Mouse (Mus musculus) T-helper 2 cell (primary cell): ENCODE results near the gene Hdgfl2.

Experiments used
- in situ Hi-C: fragments of 300-600 bp; cut with MboI, MseI; formaldehyde crosslinking; loops from one replicate; pipeline ENCODE4 v1.15.1; 2025; ENCODE audit warnings: high pct_unique_total_duplicates

The Hdgfl2 gene

DNA sequence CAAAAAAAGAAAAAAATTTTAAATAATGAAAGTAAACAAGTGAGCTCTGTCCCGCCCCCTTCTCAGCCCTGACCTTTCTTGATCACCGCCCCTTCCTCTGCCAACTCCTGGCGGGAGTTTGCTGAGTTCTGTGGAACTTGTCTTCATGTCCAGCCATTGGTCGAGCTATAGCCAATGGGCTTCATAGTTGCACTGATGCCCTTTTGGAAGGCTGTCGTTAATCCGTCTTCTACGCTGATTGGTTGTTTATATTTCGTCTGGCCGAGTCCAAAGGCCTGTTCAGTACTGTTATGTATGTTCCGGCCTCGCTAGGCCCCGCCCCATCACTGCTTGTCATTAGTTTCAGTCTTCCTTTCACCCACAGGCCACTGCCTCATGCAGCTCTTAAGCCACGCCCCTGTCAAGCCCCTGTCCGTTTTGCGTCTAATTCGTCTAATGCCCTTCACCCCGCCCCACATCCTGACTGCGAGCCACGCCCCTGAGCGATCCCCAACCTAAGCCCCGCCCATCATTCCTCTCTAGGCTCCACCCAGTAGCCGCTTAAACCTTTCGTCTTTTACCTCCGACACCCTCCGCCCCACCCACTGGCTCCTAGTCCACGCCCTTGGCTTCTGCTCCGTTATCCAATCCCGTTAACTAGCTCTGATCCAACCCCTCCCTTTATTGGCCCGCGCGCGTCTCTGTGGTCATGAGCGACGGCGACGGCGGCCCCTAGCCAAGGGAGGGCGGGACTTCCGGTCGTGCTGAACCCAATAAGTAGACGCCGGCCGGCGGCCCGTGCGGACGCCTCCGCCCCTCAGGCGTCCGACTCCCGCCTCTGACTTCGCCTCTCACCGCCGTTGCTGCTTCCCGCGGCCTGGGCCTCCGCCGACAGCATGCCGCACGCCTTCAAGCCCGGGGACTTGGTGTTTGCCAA lies at the start of gene Hdgfl2:
Gene Hdgfl2, plus strand, starts transcription at position 755 of the 916 bp plus-strand sequence.
- in situ Hi-C loops: loop anchor here (5.0 kb wide), 1 partner anchor 42 kb away; the partner anchor contains the start of gene Sh3gl1

DNA sequence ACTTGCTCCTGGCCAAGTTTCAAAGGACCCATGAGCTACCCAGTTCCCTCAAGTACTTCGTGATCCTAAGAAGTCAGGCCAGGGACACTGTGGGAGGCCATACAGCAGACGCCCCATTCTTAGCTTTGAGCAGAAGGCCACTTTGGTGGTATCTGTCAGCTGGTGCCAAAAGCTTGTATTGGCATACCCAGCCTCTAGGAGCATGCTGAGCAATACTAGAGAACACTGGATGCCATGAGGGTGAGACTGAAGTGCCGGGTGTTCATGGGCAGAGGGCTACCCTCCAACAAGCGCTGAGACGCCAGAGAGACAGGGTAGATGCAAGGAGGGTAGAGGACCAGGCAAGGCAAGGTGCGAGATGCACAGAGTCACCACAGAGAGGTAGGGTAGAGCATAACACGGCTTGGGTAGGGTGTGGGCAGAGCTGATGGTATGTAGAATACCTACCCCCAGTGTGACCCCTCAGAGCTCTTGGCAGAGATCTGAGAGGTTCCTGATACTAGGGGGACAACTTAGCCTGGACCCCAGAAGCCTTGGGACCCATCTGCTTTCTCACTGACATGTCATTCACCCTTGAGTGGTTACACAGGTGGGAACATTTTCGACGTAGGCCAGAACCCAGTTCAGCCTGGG lies 49.1 kb upstream of the Hdgfl2 start:
- in situ Hi-C loops: no loop called here

DNA sequence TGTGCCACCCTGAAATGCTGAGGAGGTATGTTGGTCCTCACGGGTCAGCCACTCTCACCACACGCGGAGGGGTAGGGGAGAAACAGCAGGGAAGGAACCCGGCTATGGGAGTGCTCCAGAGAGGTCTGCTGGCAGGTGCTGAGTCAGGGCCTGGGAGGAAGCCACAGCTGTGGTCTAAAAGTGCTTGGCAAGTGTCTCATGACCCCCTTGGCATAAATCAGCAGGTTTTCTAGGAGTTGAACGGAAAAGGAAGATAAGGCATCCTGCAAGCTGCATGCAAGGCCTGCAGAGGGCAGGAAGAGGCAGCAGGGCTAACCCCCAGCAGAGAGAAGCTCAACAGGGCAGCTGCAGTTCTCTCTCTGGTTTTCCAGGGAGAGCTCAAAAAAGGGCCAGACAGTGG lies 48.5 kb upstream of the Hdgfl2 start:
- in situ Hi-C loops: no loop called here

DNA sequence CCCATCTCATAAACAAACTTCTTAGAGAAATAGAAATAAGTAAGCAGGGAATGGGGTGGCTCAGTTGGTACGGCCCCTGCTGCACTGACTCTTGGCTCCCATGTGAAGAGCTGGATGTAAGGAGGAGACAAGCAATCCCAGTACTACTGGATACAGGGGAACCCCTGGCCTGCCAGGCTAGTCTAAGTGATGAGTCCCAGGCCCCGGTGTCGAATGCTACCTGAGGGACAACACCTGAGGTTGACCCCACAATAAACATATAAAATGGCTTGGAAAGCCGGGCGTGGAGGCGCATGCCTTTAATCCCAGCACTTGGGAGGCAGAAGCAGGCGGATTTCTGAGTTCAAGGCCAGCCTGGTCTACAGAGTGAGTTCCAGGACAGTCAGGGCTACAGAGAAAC lies 48.0 kb upstream of the Hdgfl2 start:
- in situ Hi-C loops: no loop called here

DNA sequence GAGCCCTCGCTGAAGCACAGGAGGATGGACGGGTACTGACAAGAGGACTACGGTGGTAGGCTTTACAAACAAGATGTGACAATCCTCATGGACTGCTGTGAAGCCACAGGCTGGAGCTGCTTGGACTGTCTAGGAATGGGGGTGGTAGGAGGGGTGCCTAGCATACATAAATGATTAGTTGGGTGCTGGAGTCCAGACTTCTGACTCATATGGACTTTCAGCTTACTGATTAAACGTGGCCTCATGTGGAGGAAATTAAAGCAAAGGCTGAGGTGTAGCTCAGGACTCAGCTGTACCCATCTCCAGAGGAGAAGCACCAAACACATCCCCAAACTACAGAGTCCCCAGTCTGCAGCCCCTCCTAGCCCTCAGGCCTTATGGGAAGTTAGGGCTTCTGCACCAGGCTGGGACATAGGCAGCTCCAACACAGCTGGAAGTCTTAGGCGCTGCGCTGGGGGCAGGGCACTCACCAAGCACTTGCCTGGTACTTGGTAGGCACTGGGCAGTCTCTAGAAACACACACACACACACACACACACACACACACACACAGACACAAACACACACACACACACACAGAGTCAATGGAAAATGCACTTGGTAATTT lies 47.2 kb upstream of the Hdgfl2 start:
- in situ Hi-C loops: no loop called here

DNA sequence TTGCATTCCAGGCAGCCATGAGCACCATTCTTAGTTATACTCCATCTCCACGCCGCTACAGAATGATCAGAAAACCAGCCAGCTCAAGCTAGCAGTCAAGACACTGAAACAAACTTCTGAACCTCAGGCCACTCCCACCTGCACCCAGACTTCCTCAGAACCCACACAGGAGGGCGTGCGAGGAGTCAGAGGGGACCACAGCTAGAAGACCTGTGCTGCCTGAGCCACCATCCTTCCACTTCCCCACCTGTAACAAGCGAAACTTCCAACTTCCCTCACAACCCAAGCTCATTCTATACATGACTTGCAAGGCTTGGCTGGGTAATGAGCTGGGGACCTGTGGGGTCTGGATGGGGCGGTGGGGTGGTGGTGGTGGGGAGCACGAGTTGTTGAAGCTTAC lies 46.6 kb upstream of the Hdgfl2 start:
- in situ Hi-C loops: no loop called here

DNA sequence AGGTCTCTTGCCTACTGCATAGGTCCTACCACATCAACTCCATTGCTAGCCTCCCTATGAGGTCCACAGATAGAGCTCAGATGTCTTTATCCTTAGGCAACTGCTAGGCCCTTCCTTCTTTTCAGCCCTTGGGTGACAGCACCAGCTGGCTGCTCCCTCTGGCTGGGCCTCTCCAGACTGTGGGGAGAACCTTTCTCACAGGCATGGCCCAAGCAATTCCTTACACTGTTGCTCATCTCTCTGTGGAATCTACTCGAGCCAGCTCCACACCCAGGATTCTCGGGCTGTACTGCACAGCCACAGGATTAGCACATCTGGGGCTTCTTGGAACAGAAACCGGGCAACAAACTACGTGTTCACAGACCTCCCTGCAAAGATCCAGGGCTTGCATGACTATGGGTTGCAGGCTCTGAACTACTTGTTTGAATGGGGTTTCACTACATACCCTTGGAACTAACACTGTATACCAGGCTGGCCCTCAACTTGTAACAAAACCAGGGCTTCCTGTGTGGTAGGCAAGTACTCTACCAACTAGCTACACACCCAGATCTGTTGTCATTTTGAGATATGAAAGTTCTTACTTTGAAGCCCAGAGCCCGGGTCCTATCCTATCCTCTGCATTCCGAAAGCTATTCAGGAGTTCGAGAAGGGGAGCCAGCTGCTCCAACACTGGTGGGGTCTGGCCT lies 45.3 kb upstream of the Hdgfl2 start:
- in situ Hi-C loops: no loop called here

DNA sequence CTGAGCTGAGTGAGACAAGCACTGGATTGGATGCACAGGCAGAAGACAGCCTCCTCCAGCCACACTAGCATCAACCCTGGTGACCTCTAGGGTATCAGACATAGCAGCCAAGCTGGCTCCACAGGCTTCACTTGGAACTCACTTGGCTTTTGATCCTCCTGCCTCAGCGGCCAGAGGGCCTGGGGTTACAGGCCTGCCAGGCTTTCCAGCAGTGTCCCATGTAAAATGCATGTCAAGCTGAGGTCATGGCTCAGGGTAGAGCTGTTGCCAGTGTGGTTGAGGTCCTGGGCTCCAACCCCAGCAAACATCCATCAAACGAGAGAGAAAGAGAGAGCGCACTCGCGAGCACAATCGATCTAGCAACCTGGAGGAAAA lies 44.7 kb upstream of the Hdgfl2 start:
- in situ Hi-C loops: loop anchor here (5.0 kb wide), 1 partner anchor 43 kb away; the partner anchor contains the start of genes Hdgfl2 and Ubxn6

DNA sequence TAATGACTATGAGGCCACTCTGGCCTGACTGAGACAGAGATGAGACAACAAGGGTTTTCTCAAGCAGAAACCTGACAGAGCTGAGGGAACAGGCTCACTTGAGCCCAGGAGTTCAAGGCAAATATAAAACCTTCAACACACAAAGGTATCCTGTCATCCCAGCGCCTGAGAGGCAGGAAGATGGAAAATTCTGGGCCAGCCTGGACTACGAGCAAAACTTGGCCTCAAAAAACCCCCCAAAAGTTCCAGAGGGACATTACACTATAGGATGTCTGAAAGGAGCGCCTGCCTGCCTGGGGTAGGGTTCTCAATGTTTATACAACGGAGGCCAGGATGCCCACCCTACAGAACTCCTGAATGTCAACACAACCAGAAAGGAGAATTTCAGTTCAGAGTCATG lies 44.2 kb upstream of the Hdgfl2 start:
- in situ Hi-C loops: loop anchor here (5.0 kb wide), 1 partner anchor 42 kb away; the partner anchor contains the start of genes Hdgfl2 and Ubxn6

DNA sequence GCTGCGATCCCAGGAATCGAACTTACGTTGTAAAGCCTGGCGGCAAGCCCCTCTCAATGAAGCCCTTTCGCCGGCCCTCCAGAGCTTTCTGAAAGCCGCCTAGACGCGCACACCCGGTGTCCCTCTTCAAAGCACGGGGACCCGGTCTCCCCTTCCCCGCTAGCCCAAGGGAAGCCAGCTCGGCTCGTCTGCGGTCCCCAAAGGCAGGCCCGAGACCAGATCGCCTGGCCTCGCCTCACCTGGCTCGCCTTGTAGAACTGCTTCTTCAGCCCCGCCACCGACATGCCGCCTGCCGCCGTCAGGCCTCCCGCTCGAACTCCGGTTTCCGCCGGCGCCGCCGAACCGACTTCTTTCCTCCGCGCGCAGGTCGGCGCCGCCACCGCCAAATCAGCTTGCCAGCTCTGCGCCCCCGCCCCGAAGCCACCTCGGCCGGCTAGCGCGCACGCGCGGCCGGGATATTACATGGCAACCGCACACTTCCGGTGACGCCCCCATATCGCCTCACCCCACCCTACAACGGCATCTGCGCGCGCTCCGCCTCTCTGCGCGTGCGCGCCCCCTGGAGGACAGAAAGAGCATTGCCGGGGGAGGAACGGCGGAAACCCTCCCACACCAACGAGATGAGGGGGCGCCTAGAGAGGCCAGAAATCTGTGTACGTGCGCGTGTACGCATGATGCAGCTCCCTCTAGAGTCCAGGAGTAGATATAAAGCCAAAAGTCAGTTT lies 43.1 kb upstream of the Hdgfl2 start, which contains the start of gene Sh3gl1:
Gene Sh3gl1, minus strand, starts transcription at position 460 of the 725 bp plus-strand sequence.
- in situ Hi-C loops: loop anchor here (5.0 kb wide), 1 partner anchor 41 kb away; the partner anchor contains the start of genes Hdgfl2 and Ubxn6

DNA sequence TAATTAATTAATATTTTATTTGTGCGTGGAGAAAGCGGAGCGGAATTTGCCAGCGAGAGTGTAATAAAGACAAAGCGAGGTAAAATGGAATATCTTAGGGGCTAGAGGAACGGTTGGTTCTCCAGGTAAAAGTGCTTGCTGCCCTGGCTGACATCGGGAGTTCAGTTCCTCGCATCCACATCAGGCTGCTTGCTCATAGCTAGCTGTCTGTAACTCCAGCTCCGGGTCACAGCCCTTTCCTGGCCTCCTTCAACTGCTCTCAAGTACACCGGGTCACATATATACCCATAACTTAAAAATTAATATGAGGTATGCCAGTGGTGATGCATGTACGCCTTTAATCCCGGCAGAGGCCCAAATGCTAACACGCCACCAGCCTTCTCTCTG lies 42.5 kb upstream of the Hdgfl2 start:
- in situ Hi-C loops: loop anchor here (5.0 kb wide), 1 partner anchor 40 kb away; the partner anchor contains the start of genes Hdgfl2 and Ubxn6

DNA sequence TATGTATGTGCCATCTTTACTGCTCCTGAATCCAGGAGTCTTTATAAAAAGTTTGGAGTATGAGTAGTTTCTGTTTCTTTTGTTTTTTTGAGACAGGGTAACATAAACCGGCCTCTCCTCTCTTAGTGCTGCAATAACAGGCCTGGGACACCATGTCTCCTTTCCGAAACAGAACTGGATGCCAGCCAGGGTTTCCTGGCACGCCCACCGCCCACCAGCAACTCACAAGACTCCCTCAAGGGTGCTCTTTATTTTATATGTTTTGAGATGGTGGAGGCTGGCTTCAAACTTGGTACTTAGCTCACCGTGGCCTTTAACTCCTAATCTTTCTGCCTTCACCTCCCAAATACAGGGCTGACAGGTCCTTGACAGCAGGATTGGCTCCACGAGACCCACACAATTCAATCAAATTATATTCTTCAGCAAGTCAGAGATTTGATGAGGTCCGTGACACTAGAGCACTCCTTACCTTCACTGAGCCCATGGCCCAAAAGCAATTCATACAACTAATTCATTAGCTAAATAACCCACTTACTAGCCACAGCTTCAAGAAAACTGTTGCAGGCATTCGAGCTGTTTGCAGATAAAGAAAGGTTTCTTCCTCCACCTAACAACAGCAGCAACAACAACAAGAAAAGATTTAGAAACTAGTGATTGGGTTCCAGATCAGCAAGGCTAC lies 40.7 kb upstream of the Hdgfl2 start:
- in situ Hi-C loops: loop anchor here (5.0 kb wide), 1 partner anchor 39 kb away; the partner anchor contains the start of genes Hdgfl2 and Ubxn6

DNA sequence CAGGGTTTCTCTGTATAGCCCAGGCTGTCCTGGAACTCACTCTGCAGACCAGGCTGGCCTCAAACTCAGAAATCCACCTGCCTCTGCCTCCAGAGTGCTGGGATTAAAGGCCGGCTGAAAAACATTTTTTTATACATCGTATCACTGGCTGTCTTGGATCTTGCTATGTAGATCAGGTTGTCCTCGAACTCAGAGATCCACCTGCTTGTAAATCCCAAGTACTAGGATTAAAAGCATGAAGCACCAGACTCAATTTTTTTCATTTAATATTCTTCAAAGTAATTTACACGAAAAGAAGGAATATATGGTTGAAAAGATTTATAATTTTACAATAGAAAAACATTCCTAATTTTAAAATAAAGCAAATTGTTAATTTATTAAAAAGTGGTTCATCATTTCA lies 40.1 kb upstream of the Hdgfl2 start:
- in situ Hi-C loops: loop anchor here (5.0 kb wide), 1 partner anchor 38 kb away; the partner anchor contains the start of genes Hdgfl2 and Ubxn6

DNA sequence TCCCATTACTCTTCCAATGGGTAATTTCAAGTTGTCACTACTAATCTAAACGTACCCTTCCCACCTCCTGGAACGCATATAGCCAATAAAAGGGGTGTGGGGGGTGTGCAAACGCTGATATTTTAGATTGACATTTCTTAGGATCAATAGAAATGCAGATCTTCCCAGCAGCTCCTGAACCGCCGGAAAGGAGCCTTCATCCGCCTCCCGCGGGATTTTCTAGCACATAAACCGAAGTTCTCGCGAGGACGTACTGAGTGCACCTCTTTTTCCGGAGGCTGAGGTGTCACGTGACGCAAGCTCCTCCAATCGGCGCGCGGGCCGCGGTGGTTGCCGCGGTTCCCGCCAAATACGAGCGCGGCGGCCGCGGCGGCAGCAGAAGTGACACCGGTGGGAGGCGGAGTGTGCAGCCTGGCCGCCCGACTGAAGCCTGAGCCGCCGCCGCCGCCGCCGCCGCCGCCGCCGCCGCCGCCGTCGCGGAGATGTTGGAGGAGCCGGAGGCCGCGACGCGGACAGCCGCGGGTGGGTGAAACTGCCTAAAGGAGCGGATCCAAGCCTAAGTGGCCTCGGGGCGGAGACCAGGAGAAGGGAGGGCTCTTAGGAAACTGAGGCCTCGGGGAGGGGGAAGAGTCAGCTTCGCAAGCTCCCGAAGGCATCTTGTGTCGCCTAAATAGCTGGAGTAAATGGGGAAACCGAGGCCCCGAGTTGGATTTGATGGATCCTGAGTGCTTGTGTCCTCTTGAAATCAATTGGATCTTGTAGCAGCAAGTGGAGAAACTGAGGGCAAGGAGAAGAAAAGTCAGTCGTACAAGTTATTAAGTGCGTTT lies 39.2 kb upstream of the Hdgfl2 start, which contains the start of gene Chaf1a:
Gene Chaf1a, plus strand, starts transcription at position 410 of the 827 bp plus-strand sequence.
- in situ Hi-C loops: no loop called here

DNA sequence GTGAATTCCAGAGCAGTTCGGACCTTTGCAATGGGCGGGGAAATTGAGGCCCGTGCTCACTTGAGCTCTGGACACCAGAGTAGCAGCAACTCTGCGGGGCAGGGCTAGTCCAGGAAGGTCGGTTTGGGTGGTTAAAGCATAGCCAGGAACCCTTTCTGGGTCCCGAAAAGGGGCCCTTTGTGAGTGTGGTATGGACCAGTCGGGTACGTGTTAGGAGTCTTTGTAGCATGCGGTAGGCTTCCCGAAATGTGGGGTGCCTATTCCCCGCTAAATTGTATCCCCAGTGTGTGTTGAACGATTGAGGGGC lies 38.6 kb upstream of the Hdgfl2 start:
- in situ Hi-C loops: no loop called here

DNA sequence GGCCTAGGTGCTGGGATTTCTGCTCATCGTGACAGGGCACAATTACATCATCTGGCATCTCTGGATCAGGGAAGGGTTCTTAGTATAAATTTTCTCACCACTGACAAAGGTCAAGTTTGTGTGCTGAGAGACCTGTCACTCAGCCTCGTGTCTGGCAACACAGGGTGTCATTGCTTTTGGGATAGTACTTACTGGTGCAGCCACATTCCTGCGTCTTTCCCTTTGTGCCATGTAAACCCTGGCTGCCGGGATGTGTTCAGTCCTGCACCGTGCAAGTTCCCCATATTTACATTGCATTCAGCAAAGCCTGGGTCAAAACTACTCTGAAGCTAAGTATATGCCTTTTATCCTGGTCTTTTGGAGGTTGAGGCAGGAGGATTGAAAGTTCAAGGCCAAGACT lies 28.1 kb upstream of the Hdgfl2 start:
- in situ Hi-C loops: no loop called here

DNA sequence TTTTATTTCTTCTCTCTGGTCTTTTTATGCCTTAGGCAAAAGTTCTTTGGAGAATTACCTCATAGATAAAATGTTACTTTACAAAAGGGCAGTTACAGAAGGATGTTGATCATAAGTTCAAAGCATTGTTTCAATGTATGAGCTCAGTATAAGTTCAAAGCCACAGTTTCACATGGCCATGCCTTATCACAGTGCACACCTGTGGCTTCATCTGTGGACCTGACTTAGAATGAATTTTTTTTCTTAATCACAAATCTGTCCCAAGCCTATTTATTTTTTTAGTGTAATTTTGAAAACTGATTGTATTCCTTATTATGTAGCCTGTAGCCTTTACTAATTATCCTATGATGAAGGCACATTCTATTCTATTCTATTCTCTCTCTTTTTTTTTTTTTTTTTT lies 24.5 kb upstream of the Hdgfl2 start:
- in situ Hi-C loops: no loop called here

DNA sequence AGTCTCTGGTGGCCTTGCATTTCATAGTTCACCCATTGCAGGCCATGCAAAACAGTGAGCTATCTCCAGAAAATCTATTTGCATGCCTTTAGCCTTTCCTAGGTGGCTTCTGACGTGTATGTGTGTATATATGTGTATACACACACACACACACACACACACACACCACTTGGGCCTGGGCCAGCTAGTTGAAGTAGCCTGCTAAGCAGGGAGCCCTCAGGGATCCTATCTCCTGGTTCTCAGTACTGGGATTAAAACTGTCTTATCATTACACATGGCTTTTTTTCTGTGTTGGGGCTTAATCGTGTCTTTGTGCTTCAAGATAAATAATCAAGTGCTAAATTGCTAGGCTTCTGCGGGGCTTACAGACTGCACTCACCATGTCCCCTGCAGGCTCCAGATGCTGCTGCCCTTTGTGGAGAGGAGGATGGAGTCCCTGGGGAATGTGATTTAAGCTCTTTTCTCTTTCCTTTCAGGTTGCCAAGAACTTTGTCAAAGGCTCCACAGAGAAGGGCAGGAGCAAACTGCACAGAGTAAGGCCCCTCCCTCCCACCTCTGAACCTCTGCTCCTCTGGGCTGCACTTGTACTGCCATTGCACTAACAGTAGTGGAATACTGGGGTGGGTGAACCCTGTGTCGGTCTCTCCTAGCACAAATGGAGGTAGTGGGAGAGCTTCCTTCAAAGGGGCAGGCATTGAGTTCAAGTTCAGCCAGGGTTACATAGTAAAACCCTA lies 23.3 kb upstream of the Hdgfl2 start:
- in situ Hi-C loops: no loop called here
